Mouse (Mus musculus): ENCODE data around the gene Slc29a2. TPM values are rescaled to one million over a fixed set of nuclear protein-coding genes. Genes with fewer than 3 reads are reported as not detected.

Slc29a2 gene
- polyA plus RNA-seq, 1 experiment from 2014 or later: 6.2 TPM

- Histone ChIP-seq H3K36me3 (ENCODE audit: control insufficient read depth, insufficient read depth, low read length) (0 out of 2 replicates have a peak, but pooled peaks cover under 1% of the 10 kb centered on the region), H3K4me3 (replicated peaks; ENCODE audit: low read depth, low read length) (peak within 1 kb of the TSS; percentile 89), H3K4me1 (ENCODE audit: control insufficient read depth, insufficient read depth, low read length) (peaks cover 25% of the 10 kb centered on the region), H3K9ac (replicated peaks; ENCODE audit: low read length) (peak within 1 kb of the TSS; percentile 94), H3K9me3 (ENCODE audit: control insufficient read depth, low read length) (no peaks in the 10 kb centered on the region), H3K27ac (replicated peaks; ENCODE audit: low read depth, low read length) (peak within 1 kb of the TSS; percentile 86), H3K27me3 (ENCODE audit: control insufficient read depth, insufficient read depth, low read length) (no peaks in the 10 kb centered on the region), H3K4me2 (ENCODE audit: low read length) (peak within 1 kb of the TSS; percentile 86)
- 1% methylated on average over 43 of the region's 44 CpGs for WGBS
- peak; percentile 92 for ATAC-seq (ENCODE audit: low FRiP score, low TSS enrichment)
- peak; percentile 97 for DNase-seq
Observed at GRCm38 (mm10) chr19:5038709-5039156, 15.1 kb downstream of the Slc29a2 start, which contains the start of the genes B4gat1 and AC124502.3. B4gat1 (plus strand) TSS chr19:5038826. AC124502.3 (plus strand) TSS chr19:5038891.

GRCm38 (mm10) chr19:5039301-5040114, 15.8 kb downstream of the Slc29a2 start:
- ATAC-seq (ENCODE audit: low FRiP score, low TSS enrichment): no peak; the same call in 1 of the 2 replicates
- Histone ChIP-seq H3K27me3 (ENCODE audit: control insufficient read depth, insufficient read depth, low read length) (no peaks in the 10 kb centered on the region), H3K4me2 (ENCODE audit: low read length) (peak overlapping the region; percentile 86), H3K4me1 (ENCODE audit: control insufficient read depth, insufficient read depth, low read length) (peaks cover 25% of the 10 kb centered on the region), H3K9me3 (ENCODE audit: control insufficient read depth, low read length) (no peaks in the 10 kb centered on the region), H3K27ac (replicated peaks; ENCODE audit: low read depth, low read length) (peak overlapping the region; percentile 86), H3K36me3 (ENCODE audit: control insufficient read depth, insufficient read depth, low read length) (0 out of 2 replicates have a peak, but pooled peaks cover 4% of the 10 kb centered on the region), H3K4me3 (replicated peaks; ENCODE audit: low read depth, low read length) (peak overlapping the region; percentile 89), H3K9ac (replicated peaks; ENCODE audit: low read length) (peak overlapping the region; percentile 94)
- DNase-seq: peak; percentile 28
- 11% methylated on average over 41 of the region's 41 CpGs for WGBS

GRCm38 (mm10) chr19:5040862-5041523, 17.3 kb downstream of the Slc29a2 start, which contains the start of gene Brms1:
Brms1 (plus strand) TSS chr19:5041354.
- Histone ChIP-seq H3K4me1 (ENCODE audit: control insufficient read depth, insufficient read depth, low read length) (peaks cover 25% of the 10 kb centered on the region), H3K36me3 (ENCODE audit: control insufficient read depth, insufficient read depth, low read length) (peaks cover 13% of the 10 kb centered on the region), H3K9me3 (ENCODE audit: control insufficient read depth, low read length) (no peaks in the 10 kb centered on the region), H3K9ac (replicated peaks; ENCODE audit: low read length) (peak within 1 kb of the TSS; percentile 94), H3K4me3 (replicated peaks; ENCODE audit: low read depth, low read length) (peak within 1 kb of the TSS; percentile 89), H3K27me3 (ENCODE audit: control insufficient read depth, insufficient read depth, low read length) (no peaks in the 10 kb centered on the region), H3K27ac (replicated peaks; ENCODE audit: low read depth, low read length) (peak within 1 kb of the TSS; percentile 70), H3K4me2 (ENCODE audit: low read length) (peak within 1 kb of the TSS; percentile 86)
- WGBS: 7% methylated on average over 40 of the region's 40 CpGs
- ATAC-seq (ENCODE audit: low FRiP score, low TSS enrichment) (peak; percentile 76), DNase-seq (peak; percentile 99)

- no peak for ATAC-seq (ENCODE audit: low FRiP score, low TSS enrichment)
- Histone ChIP-seq H3K9me3 (ENCODE audit: control insufficient read depth, low read length) (no peaks in the 10 kb centered on the region), H3K4me1 (ENCODE audit: control insufficient read depth, insufficient read depth, low read length) (peaks cover 25% of the 10 kb centered on the region), H3K9ac (replicated peaks; ENCODE audit: low read length) (peak overlapping the region; percentile 79), H3K4me3 (replicated peaks; ENCODE audit: low read depth, low read length) (peak overlapping the region; percentile 89), H3K36me3 (ENCODE audit: control insufficient read depth, insufficient read depth, low read length) (peaks cover 19% of the 10 kb centered on the region), H3K27ac (replicated peaks; ENCODE audit: low read depth, low read length) (peak overlapping the region; percentile 70), H3K27me3 (ENCODE audit: control insufficient read depth, insufficient read depth, low read length) (no peaks in the 10 kb centered on the region), H3K4me2 (ENCODE audit: low read length) (peak overlapping the region; percentile 86)
- WGBS: 2% methylated on average over 16 of the region's 16 CpGs
- no peak for DNase-seq
Observed at GRCm38 (mm10) chr19:5041588-5041987, 17.9 kb downstream of the Slc29a2 start.

- ATAC-seq (ENCODE audit: low FRiP score, low TSS enrichment): no peak
- 85% methylated on average over 4 of the region's 4 CpGs for WGBS
Observed at GRCm38 (mm10) chr19:5045531-5045930, 21.9 kb downstream of the Slc29a2 start.

GRCm38 (mm10) chr19:5048138-5049056, 24.7 kb downstream of the Slc29a2 start:
- H3K27ac ChIP-seq (replicated peaks; ENCODE audit: low read depth, low read length): no peak overlapping the region
- no peak for ATAC-seq (ENCODE audit: low FRiP score, low TSS enrichment)
- H3K27me3 ChIP-seq (ENCODE audit: control insufficient read depth, insufficient read depth, low read length): peaks cover 37% of the 10 kb centered on the region
- H3K4me2 ChIP-seq (ENCODE audit: low read length): no peak overlapping the region
- no peak overlapping the region for H3K9ac ChIP-seq (replicated peaks; ENCODE audit: low read length)
- H3K9me3 ChIP-seq (ENCODE audit: control insufficient read depth, low read length): no peaks in the 10 kb centered on the region
- no peak overlapping the region for H3K4me3 ChIP-seq (replicated peaks; ENCODE audit: low read depth, low read length)
- peaks cover 48% of the 10 kb centered on the region for H3K36me3 ChIP-seq (ENCODE audit: control insufficient read depth, insufficient read depth, low read length)
- DNase-seq: no peak
- H3K4me1 ChIP-seq (ENCODE audit: control insufficient read depth, insufficient read depth, low read length): 0 out of 2 replicates have a peak, but pooled peaks cover 4% of the 10 kb centered on the region
- WGBS: 82% methylated on average over 14 of the region's 14 CpGs

More at GRCm38 (mm10) chr19:5045531-5045930, 21.9 kb downstream of the Slc29a2 start:
- peaks cover 14% of the 10 kb centered on the region for H3K4me1 ChIP-seq (ENCODE audit: control insufficient read depth, insufficient read depth, low read length)
- H3K27ac ChIP-seq (replicated peaks; ENCODE audit: low read depth, low read length): no peak overlapping the region
- no peak overlapping the region for H3K4me3 ChIP-seq (replicated peaks; ENCODE audit: low read depth, low read length)
- peaks cover 48% of the 10 kb centered on the region for H3K36me3 ChIP-seq (ENCODE audit: control insufficient read depth, insufficient read depth, low read length)
- peaks cover 9% of the 10 kb centered on the region; the same call in 1 of the 2 replicates for H3K27me3 ChIP-seq (ENCODE audit: control insufficient read depth, insufficient read depth, low read length)
- H3K9ac ChIP-seq (replicated peaks; ENCODE audit: low read length): no peak overlapping the region
- no peaks in the 10 kb centered on the region for H3K9me3 ChIP-seq (ENCODE audit: control insufficient read depth, low read length)
- H3K4me2 ChIP-seq (ENCODE audit: low read length): no peak overlapping the region
- DNase-seq: no peak

GRCm38 (mm10) chr19:5049325-5049724, 25.7 kb downstream of the Slc29a2 start:
- Histone ChIP-seq H3K27ac (replicated peaks; ENCODE audit: low read depth, low read length) (no peak overlapping the region), H3K4me1 (ENCODE audit: control insufficient read depth, insufficient read depth, low read length) (0 out of 2 replicates have a peak, but pooled peaks cover 4% of the 10 kb centered on the region), H3K4me3 (replicated peaks; ENCODE audit: low read depth, low read length) (no peak overlapping the region), H3K9me3 (ENCODE audit: control insufficient read depth, low read length) (no peaks in the 10 kb centered on the region), H3K27me3 (ENCODE audit: control insufficient read depth, insufficient read depth, low read length) (peaks cover 37% of the 10 kb centered on the region), H3K9ac (replicated peaks; ENCODE audit: low read length) (no peak overlapping the region), H3K4me2 (ENCODE audit: low read length) (no peak overlapping the region), H3K36me3 (ENCODE audit: control insufficient read depth, insufficient read depth, low read length) (peaks cover 44% of the 10 kb centered on the region)
- WGBS: 40% methylated on average over 6 of the region's 6 CpGs
- no peak for DNase-seq
- no peak for ATAC-seq (ENCODE audit: low FRiP score, low TSS enrichment)
